Mouse (Mus musculus): Measurements from ENCODE around the gene Crmp1. TPM values are rescaled to one million over a fixed set of nuclear protein-coding genes. Genes with fewer than 3 reads are reported as not detected.

Gene Crmp1
- 0.06 and 0.13 TPM in 2 replicates for polyA plus RNA-seq (2015; fragmentation: Nextera tagmentation; extraction: Ambion mirVana)

GRCm38 (mm10) chr5:37241651-37242151, at the start of gene Crmp1:
TSS of gene Crmp1 (plus strand) at chr5:37241940.
- H3K9me3 ChIP-seq (ENCODE audit: low read length), result no peaks in the 10 kb centered on the region
- DNase-seq (peak; percentile 51), ATAC-seq (no peak)
- no peak within 1 kb of the TSS for H3K27ac ChIP-seq (ENCODE audit: low read depth)
- peak within 1 kb of the TSS; percentile 22 for H3K4me3 ChIP-seq (ENCODE audit: low read depth, low read length)
- H3K9ac ChIP-seq (replicated peaks), result no peak within 1 kb of the TSS
- TF ChIP-seq CTCF (IDR thresholded peaks at IDR 0.05; ENCODE audit: low read depth), result no peak
- TF ChIP-seq EP300 (IDR thresholded peaks at IDR 0.05; ENCODE audit: low read depth), result no peak
- 0 out of 2 replicates have a peak, but pooled peaks cover 4% of the 10 kb centered on the region for H3K4me1 ChIP-seq (ENCODE audit: insufficient read depth)
- H3K4me2 ChIP-seq (ENCODE audit: low read depth, low read length), result peak within 1 kb of the TSS; percentile 14; the same call in 1 of the 2 replicates
- H3K27me3 ChIP-seq (ENCODE audit: insufficient read depth, low read length), result peaks cover 66% of the 10 kb centered on the region
- 3% methylated on average over 47 of the region's 56 CpGs for WGBS (ENCODE audit: insufficient replicate concordance)
- H3K36me3 ChIP-seq (replicated peaks; ENCODE audit: insufficient read depth, low read length), result no peaks in the 10 kb centered on the region

- TF ChIP-seq CTCF (IDR thresholded peaks at IDR 0.05; ENCODE audit: low read depth), result no peak
- TF ChIP-seq EP300 (IDR thresholded peaks at IDR 0.05; ENCODE audit: low read depth), result no peak
- H3K9me3 ChIP-seq (ENCODE audit: low read length), result no peaks in the 10 kb centered on the region
- ATAC-seq (no peak), DNase-seq (no peak)
- H3K27me3 ChIP-seq (ENCODE audit: insufficient read depth, low read length), result no peaks in the 10 kb centered on the region
- no peak overlapping the region for H3K4me2 ChIP-seq (ENCODE audit: low read depth, low read length)
- no peaks in the 10 kb centered on the region for H3K36me3 ChIP-seq (replicated peaks; ENCODE audit: insufficient read depth, low read length)
- 75% methylated on average over 8 of the region's 8 CpGs for WGBS (ENCODE audit: insufficient replicate concordance)
- no peaks in the 10 kb centered on the region for H3K4me1 ChIP-seq (ENCODE audit: insufficient read depth)
- no peak overlapping the region for H3K4me3 ChIP-seq (ENCODE audit: low read depth, low read length)
- H3K9ac ChIP-seq (replicated peaks), result no peak overlapping the region
- no peak overlapping the region for H3K27ac ChIP-seq (ENCODE audit: low read depth)
Observed at GRCm38 (mm10) chr5:37196196-37196595, 45.5 kb upstream of the Crmp1 start.

GRCm38 (mm10) chr5:37196666-37197250, 45.0 kb upstream of the Crmp1 start:
- 48% methylated on average over 10 of the region's 10 CpGs for WGBS (ENCODE audit: insufficient replicate concordance)
- ATAC-seq, result no peak
- Histone ChIP-seq H3K9me3 (ENCODE audit: low read length) (no peaks in the 10 kb centered on the region), H3K27me3 (ENCODE audit: insufficient read depth, low read length) (no peaks in the 10 kb centered on the region), H3K27ac (ENCODE audit: low read depth) (no peak overlapping the region), H3K36me3 (replicated peaks; ENCODE audit: insufficient read depth, low read length) (no peaks in the 10 kb centered on the region), H3K9ac (replicated peaks) (no peak overlapping the region), H3K4me2 (ENCODE audit: low read depth, low read length) (no peak overlapping the region), H3K4me1 (ENCODE audit: insufficient read depth) (no peaks in the 10 kb centered on the region), H3K4me3 (ENCODE audit: low read depth, low read length) (no peak overlapping the region)
- no peak for TF ChIP-seq EP300 (IDR thresholded peaks at IDR 0.05; ENCODE audit: low read depth)
- DNase-seq, result no peak

GRCm38 (mm10) chr5:37197423-37197822, 44.3 kb upstream of the Crmp1 start:
- DNase-seq (no peak), ATAC-seq (no peak)
- Histone ChIP-seq H3K27ac (ENCODE audit: low read depth) (no peak overlapping the region), H3K36me3 (replicated peaks; ENCODE audit: insufficient read depth, low read length) (no peaks in the 10 kb centered on the region), H3K4me3 (ENCODE audit: low read depth, low read length) (no peak overlapping the region), H3K4me2 (ENCODE audit: low read depth, low read length) (no peak overlapping the region), H3K9me3 (ENCODE audit: low read length) (no peaks in the 10 kb centered on the region), H3K9ac (replicated peaks) (no peak overlapping the region), H3K4me1 (ENCODE audit: insufficient read depth) (no peaks in the 10 kb centered on the region), H3K27me3 (ENCODE audit: insufficient read depth, low read length) (no peaks in the 10 kb centered on the region)
- TF ChIP-seq EP300 (IDR thresholded peaks at IDR 0.05; ENCODE audit: low read depth) (no peak), CTCF (IDR thresholded peaks at IDR 0.05; ENCODE audit: low read depth) (no peak)
- 62% methylated on average over 3 of the region's 3 CpGs for whole genome bisulfite sequencing (ENCODE audit: insufficient replicate concordance)

- H3K4me1 ChIP-seq (ENCODE audit: insufficient read depth), result no peaks in the 10 kb centered on the region
- H3K27me3 ChIP-seq (ENCODE audit: insufficient read depth, low read length), result no peaks in the 10 kb centered on the region
- H3K9me3 ChIP-seq (ENCODE audit: low read length), result no peaks in the 10 kb centered on the region
- H3K9ac ChIP-seq (replicated peaks), result no peak overlapping the region
- H3K36me3 ChIP-seq (replicated peaks; ENCODE audit: insufficient read depth, low read length), result no peaks in the 10 kb centered on the region
- WGBS (ENCODE audit: insufficient replicate concordance), result 38% methylated on average over 2 of the region's 2 CpGs
- no peak for ATAC-seq
- TF ChIP-seq EP300 (IDR thresholded peaks at IDR 0.05; ENCODE audit: low read depth), result no peak
- TF ChIP-seq CTCF (IDR thresholded peaks at IDR 0.05; ENCODE audit: low read depth), result no peak
- H3K4me2 ChIP-seq (ENCODE audit: low read depth, low read length), result no peak overlapping the region
- no peak overlapping the region for H3K27ac ChIP-seq (ENCODE audit: low read depth)
- DNase-seq, result no peak
- H3K4me3 ChIP-seq (ENCODE audit: low read depth, low read length), result no peak overlapping the region
Observed at GRCm38 (mm10) chr5:37198011-37198688, 43.6 kb upstream of the Crmp1 start.

GRCm38 (mm10) chr5:37202285-37202684, 39.5 kb upstream of the Crmp1 start:
- H3K4me1 ChIP-seq (ENCODE audit: insufficient read depth), result no peaks in the 10 kb centered on the region
- no peak for TF ChIP-seq CTCF (IDR thresholded peaks at IDR 0.05; ENCODE audit: low read depth)
- no peak for TF ChIP-seq EP300 (IDR thresholded peaks at IDR 0.05; ENCODE audit: low read depth)
- no peak for DNase-seq
- no peak overlapping the region for H3K4me3 ChIP-seq (ENCODE audit: low read depth, low read length)
- 37% methylated on average over 1 of the region's 1 CpGs for WGBS (ENCODE audit: insufficient replicate concordance)
- no peaks in the 10 kb centered on the region for H3K27me3 ChIP-seq (ENCODE audit: insufficient read depth, low read length)
- no peaks in the 10 kb centered on the region for H3K36me3 ChIP-seq (replicated peaks; ENCODE audit: insufficient read depth, low read length)
- no peak for ATAC-seq
- no peak overlapping the region for H3K27ac ChIP-seq (ENCODE audit: low read depth)
- H3K9ac ChIP-seq (replicated peaks), result no peak overlapping the region
- no peak overlapping the region for H3K4me2 ChIP-seq (ENCODE audit: low read depth, low read length)
- H3K9me3 ChIP-seq (ENCODE audit: low read length), result no peaks in the 10 kb centered on the region
